Mouse (Mus musculus) midbrain, embryonic 12.5 days (tissue): ENCODE results near the gene Rell1. TPM values are rescaled to one million over a fixed set of nuclear protein-coding genes. Genes with fewer than 3 reads are reported as not detected.

ENCODE experiments used
- ATAC-seq: fragments of 200-750 bp; cut with Nextera tagmentation; 2 replicates; pipeline ENCODE4 v1.8.0; 2017; ENCODE audit warnings: low read depth, moderate TSS enrichment, moderate library complexity; ENCODE audit not compliant: low FRiP score
- H3K27ac ChIP-seq: fragments of 300-500 bp; sonication (generic); replicated peaks from 2 replicates; pipeline ENCODE4 v1.5.1; 2016; ENCODE audit warnings: mild to moderate bottlenecking
- H3K27me3 ChIP-seq: fragments of 300-500 bp; sonication (generic); 2 replicates; pipeline ENCODE4 v1.6.1; 2016; ENCODE audit warnings: mild to moderate bottlenecking
- H3K36me3 ChIP-seq: fragments of 300-500 bp; sonication (generic); 2 replicates; pipeline ENCODE4 v1.6.1; 2016
- H3K4me1 ChIP-seq: fragments of 300-500 bp; sonication (generic); 2 replicates; pipeline ENCODE4 v1.6.1; 2016
- H3K4me2 ChIP-seq: fragments of 300-500 bp; sonication (generic); replicated peaks from 2 replicates; pipeline ENCODE4 v1.6.1; 2016; ENCODE audit warnings: mild to moderate bottlenecking, moderate library complexity
- H3K4me3 ChIP-seq: fragments of 300-500 bp; sonication (generic); 2 replicates; pipeline ENCODE4 v1.5.1; 2016; ENCODE audit warnings: mild to moderate bottlenecking
- H3K9ac ChIP-seq: fragments of 300-500 bp; sonication (generic); replicated peaks from 2 replicates; pipeline ENCODE4 v1.6.1; 2016; ENCODE audit warnings: mild to moderate bottlenecking, moderate library complexity
- H3K9me3 ChIP-seq: fragments of 300-500 bp; sonication (generic); 2 replicates; pipeline ENCODE4 v1.6.1; 2016; ENCODE audit warnings: mild to moderate bottlenecking
- WGBS: fragments of 180-500 bp; shearing (Covaris S2); methylation state at CpG from one replicate; pipeline ENCODE4 v1.1.7; 2016; 5-methylcytosine and 5-hydroxymethylcytosine counted together
- polyA plus RNA-seq: library from polyadenylated mRNA; unstranded; fragments of >200 nt; fragmentation: Nextera tagmentation; extraction: Ambion mirVana; gene quantifications from 2 replicates; pipeline ENCODE4 v1.2.1, GENCODE M21; 2016

Gene Rell1
- polyA plus RNA-seq, 1 experiment from 2014 or later, result 13.5 TPM

DNA sequence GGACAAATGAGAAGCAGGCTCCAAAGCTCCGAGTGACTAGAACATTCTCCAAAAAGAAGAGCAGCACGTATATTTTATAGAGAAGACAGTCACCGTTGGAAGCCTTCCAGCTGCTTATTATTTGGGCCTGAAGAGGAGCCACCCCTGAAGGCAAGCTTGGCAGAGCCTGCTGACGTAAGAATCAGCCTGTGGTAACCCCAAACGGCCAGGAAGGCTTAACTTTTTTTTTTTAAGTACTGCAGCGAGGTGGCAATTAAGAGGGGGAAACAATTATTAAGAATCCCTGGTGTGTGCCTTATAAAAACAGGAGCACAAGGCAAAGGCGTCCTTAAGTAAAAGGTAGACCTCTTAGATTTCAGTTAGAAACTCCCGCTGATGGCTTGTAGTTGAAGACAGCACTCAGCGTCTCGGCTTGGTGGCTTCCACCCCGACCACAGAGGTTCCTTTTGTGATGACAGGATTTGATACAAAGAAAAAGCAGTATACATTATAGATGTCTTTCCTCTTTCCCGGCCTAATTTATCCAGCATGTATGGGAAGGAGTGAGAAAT is 1.0 kb downstream of the Rell1 start:
- H3K9ac ChIP-seq, result peak overlapping the region; percentile 81
- H3K4me1 ChIP-seq, result peaks cover 21% of the 10 kb centered on the region
- no peak for ATAC-seq
- peak overlapping the region; percentile 77 for H3K4me2 ChIP-seq
- no peaks in the 10 kb centered on the region for H3K9me3 ChIP-seq
- H3K27ac ChIP-seq, result no peak overlapping the region
- WGBS, result 5% methylated on average over 12 of the region's 12 CpGs
- H3K4me3 ChIP-seq, result peak overlapping the region; percentile 74
- peaks cover 6% of the 10 kb centered on the region; the same call in 1 of the 2 replicates for H3K27me3 ChIP-seq
- H3K36me3 ChIP-seq, result no peaks in the 10 kb centered on the region

DNA sequence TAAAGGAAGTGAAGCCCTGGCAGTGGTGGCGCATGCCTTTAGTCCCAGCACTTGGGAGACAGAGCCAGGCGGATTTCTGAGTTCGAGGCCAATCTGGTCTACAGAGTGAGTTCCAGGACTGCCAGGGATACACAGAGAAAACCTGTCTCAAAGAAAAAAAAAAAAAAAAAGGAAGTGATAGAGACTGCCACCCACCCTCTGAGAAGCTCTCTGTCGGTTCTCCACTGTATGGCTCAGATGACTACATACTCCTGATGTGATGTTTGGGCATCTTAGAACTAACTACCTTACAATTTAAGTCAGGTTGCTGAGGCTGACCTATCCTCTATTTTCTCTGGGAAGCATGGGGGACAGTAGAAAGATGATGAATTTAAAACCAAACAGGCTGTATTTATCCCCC is 2.3 kb downstream of the Rell1 start:
- Histone ChIP-seq H3K4me3 (no peak overlapping the region), H3K27ac (no peak overlapping the region), H3K4me2 (no peak overlapping the region), H3K4me1 (peaks cover 21% of the 10 kb centered on the region), H3K36me3 (no peaks in the 10 kb centered on the region), H3K27me3 (peaks cover 6% of the 10 kb centered on the region; the same call in 1 of the 2 replicates), H3K9me3 (no peaks in the 10 kb centered on the region), H3K9ac (no peak overlapping the region)
- 89% methylated on average over 4 of the region's 4 CpGs for WGBS
- no peak for ATAC-seq

DNA sequence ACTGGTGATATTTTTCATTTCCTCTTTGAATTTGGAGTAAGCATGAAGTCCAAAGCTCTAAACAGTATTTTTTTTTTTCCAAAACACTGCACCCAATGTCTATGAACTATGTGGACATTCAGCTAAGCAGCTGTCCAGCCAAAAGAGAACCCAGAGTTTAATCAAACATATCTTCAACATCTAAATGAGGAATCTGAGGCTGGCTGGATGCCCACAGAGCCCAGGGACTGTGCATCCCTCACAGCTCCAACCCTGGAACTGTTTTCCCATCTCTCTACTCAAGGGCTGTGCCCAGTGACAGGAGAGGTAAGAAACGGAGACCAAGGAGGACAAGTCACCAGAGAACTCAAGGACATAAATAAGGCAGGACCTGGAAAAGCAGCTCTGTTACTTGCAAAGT is 2.8 kb downstream of the Rell1 start:
- Histone ChIP-seq H3K9me3 (no peaks in the 10 kb centered on the region), H3K4me1 (peaks cover 21% of the 10 kb centered on the region), H3K4me2 (no peak overlapping the region), H3K9ac (no peak overlapping the region), H3K36me3 (no peaks in the 10 kb centered on the region), H3K27ac (no peak overlapping the region), H3K27me3 (peaks cover 6% of the 10 kb centered on the region; the same call in 1 of the 2 replicates), H3K4me3 (no peak overlapping the region)
- ATAC-seq, result no peak
- 95% methylated on average over 1 of the region's 1 CpGs for WGBS

DNA sequence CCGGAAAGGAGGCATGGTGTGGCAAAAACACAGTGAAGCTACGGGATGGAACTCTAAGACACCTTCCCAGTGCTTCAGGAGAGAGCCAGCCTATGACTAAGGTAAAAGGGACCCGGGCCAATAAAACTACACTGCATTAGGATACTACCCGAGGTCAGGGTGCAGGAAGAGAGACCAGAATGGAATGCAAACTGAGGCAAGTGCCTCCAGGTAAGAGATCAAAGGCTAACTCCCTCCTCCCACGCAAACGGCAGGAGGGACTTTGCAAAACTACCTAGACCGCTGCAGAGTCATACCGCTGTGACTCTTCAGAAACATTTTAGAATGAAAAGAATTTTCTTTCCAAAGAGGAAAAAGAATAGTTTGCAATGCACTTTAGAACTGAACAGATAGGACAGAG is 4.1 kb downstream of the Rell1 start:
- no peaks in the 10 kb centered on the region for H3K36me3 ChIP-seq
- H3K9me3 ChIP-seq, result no peaks in the 10 kb centered on the region
- H3K4me3 ChIP-seq, result no peak overlapping the region
- H3K9ac ChIP-seq, result no peak overlapping the region
- no peak overlapping the region for H3K27ac ChIP-seq
- no peak overlapping the region for H3K4me2 ChIP-seq
- ATAC-seq, result no peak
- H3K27me3 ChIP-seq, result peaks cover 6% of the 10 kb centered on the region; the same call in 1 of the 2 replicates
- peaks cover 14% of the 10 kb centered on the region for H3K4me1 ChIP-seq
- 69% methylated on average over 8 of the region's 8 CpGs for WGBS

DNA sequence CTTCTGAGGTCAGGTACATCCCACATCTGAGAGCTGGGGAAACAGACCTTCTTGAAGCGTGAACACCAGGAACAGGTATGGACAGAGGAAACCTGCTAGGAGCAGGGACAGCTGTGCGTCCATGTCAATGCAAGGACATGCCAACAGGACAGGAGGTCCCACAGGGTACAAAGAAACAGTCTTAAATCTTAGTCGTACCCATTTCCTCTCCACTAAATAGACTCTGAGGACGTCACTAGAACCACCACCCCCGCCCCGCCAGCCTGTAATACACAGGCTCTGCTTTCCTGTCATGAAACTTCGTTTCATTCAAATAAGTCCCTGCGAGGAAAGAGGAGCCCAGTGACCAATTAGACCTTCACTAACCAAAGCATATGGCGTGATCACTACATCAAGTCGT is 7.0 kb downstream of the Rell1 start:
- no peak for ATAC-seq
- Histone ChIP-seq H3K9ac (no peak overlapping the region), H3K4me3 (no peak overlapping the region), H3K9me3 (no peaks in the 10 kb centered on the region), H3K27ac (no peak overlapping the region), H3K4me2 (no peak overlapping the region), H3K36me3 (no peaks in the 10 kb centered on the region), H3K4me1 (peaks cover 2% of the 10 kb centered on the region; the same call in 1 of the 2 replicates), H3K27me3 (no peaks in the 10 kb centered on the region)
- WGBS, result 91% methylated on average over 10 of the region's 10 CpGs

DNA sequence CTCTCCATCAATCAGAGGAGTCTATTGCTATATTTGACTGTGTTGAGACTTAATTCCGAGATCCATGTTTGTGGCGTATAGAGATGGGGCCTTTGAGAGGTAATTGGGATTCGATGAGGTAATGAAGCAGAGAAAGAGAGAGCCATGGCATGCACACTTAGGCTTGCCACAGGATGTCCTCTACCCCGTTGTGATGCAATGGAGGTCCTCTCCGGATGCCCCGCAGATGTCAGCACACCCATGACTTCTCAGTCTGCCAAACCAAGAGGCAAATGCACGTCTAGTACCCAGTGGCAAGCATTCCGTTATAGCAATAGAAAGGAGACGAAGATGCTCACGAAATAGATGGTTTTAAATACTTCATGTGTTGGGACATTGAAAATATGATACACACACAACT is 8.1 kb downstream of the Rell1 start:
- H3K9me3 ChIP-seq, result no peaks in the 10 kb centered on the region
- no peaks in the 10 kb centered on the region for H3K27me3 ChIP-seq
- no peaks in the 10 kb centered on the region for H3K36me3 ChIP-seq
- 93% methylated on average over 10 of the region's 10 CpGs for WGBS
- H3K27ac ChIP-seq, result no peak overlapping the region
- no peak overlapping the region for H3K9ac ChIP-seq
- H3K4me2 ChIP-seq, result no peak overlapping the region
- H3K4me1 ChIP-seq, result no peaks in the 10 kb centered on the region
- no peak for ATAC-seq
- H3K4me3 ChIP-seq, result no peak overlapping the region

DNA sequence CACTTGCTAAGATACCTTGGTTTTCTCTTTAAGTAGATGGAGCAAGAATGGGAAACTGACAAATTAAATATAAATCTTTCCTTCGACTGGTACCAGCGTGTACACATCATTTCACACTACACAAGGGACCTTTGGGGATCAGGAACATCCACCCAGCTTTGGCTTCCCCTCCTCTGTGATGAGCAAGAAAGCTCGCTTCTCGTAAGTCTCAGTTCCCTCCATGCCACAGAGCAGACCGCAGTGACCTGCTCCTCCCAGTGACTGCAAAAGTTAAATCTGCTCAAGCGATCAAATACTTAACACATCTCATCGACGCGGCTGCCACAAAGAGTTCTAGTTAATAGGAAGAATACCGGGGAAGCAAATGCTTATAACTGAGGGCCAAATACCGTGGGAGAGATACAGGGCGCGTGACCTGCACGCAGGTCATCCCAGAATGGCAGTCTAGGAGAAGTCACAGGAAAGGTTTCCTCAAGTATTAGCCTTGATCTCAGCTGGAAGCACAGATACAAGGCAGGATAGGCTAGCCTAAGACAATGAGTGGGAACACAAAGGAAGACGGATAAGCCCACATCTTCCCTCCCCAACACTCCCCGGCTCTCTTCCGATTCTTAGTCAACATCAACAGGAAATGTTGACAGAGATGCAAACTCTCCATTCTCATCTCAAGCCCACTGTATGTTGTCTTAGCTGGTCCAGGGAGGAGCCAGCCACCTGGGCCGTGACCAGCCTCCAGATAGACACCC is 9.6 kb downstream of the Rell1 start:
- H3K4me2 ChIP-seq, result no peak overlapping the region
- H3K9me3 ChIP-seq, result no peaks in the 10 kb centered on the region
- no peak overlapping the region for H3K4me3 ChIP-seq
- WGBS, result 67% methylated on average over 18 of the region's 18 CpGs
- H3K27ac ChIP-seq, result no peak overlapping the region
- no peaks in the 10 kb centered on the region for H3K36me3 ChIP-seq
- no peak for ATAC-seq
- H3K27me3 ChIP-seq, result no peaks in the 10 kb centered on the region
- no peak overlapping the region for H3K9ac ChIP-seq
- no peaks in the 10 kb centered on the region for H3K4me1 ChIP-seq

DNA sequence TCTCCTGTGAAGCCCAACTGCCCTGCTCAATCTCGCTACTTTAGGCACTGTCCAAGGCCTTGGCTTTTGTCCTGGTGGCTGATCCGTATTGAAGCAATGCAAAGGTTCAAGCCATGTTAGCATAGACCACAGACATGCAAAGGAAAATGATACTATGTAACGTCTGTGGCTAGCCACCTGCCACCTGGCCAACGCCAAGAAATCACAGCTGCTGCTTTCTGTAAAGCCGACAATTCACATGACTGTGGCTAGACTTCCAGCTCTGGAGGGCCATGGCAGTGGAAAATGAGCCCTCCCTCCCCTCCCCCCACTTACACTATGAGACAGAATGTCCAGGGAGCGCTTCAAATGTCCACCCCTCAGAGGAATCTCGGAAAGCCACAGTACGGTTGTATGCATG is 11.1 kb downstream of the Rell1 start:
- Histone ChIP-seq H3K9ac (no peak overlapping the region), H3K4me1 (no peaks in the 10 kb centered on the region), H3K9me3 (no peaks in the 10 kb centered on the region), H3K36me3 (no peaks in the 10 kb centered on the region), H3K4me2 (no peak overlapping the region), H3K27me3 (no peaks in the 10 kb centered on the region), H3K4me3 (no peak overlapping the region), H3K27ac (no peak overlapping the region)
- 89% methylated on average over 8 of the region's 8 CpGs for WGBS
- ATAC-seq, result no peak

DNA sequence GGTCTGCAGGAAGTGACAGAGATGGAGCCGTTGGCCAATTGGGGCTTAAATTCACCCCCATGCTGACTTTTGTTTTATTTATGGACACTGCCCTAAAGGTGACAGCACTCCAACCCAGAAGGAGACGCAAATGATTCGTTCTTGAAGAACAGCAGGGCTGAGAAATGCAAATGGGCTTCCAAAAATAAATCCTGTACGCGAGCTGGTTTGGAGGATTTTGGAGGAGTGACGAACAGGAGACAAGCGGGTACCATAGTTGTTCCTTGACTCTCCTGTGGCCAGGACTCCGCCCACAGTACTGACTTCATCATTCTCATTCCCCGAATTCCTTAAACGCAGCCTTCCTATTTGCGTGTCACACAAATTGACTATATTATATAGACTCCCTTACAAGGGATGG is 12.3 kb downstream of the Rell1 start:
- Histone ChIP-seq H3K9me3 (no peaks in the 10 kb centered on the region), H3K4me2 (no peak overlapping the region), H3K36me3 (no peaks in the 10 kb centered on the region), H3K27me3 (no peaks in the 10 kb centered on the region), H3K27ac (no peak overlapping the region), H3K9ac (no peak overlapping the region), H3K4me3 (no peak overlapping the region), H3K4me1 (no peaks in the 10 kb centered on the region)
- 91% methylated on average over 11 of the region's 11 CpGs for WGBS
- ATAC-seq, result no peak

DNA sequence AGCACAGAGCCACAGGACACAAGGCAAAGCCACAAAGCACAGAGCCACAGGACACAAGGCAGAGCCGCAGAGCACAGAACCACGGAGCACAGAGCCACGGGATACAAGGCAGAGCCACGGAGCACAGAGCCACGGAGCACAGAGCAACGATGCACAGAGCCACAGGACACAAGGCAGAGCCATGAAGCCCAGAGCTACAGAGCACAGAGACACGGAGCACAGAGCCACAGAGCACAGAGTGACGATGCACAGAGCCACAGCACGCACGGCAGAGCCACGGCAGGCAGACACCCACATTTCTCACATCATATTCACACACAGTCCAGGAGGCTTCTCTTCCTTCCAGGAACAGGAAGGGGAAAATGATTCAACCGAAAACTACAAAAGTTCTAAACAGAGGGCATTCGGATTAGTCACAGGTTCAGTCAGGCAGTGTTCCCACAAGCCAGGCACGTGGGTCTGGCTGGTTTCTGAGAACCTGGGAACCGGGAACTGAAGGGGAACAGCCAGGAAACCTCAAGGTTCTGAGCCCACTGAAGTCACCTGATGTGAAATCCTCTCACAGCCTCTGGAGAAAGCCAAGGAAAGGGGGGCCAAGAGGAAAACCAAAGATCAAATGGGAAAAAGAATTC is 15.2 kb downstream of the Rell1 start:
- Histone ChIP-seq H3K9ac (no peak overlapping the region), H3K4me3 (no peak overlapping the region), H3K36me3 (no peaks in the 10 kb centered on the region), H3K27me3 (no peaks in the 10 kb centered on the region), H3K9me3 (no peaks in the 10 kb centered on the region), H3K27ac (no peak overlapping the region), H3K4me1 (peaks cover 5% of the 10 kb centered on the region), H3K4me2 (no peak overlapping the region)
- WGBS, result 90% methylated on average over 15 of the region's 15 CpGs
- no peak for ATAC-seq

DNA sequence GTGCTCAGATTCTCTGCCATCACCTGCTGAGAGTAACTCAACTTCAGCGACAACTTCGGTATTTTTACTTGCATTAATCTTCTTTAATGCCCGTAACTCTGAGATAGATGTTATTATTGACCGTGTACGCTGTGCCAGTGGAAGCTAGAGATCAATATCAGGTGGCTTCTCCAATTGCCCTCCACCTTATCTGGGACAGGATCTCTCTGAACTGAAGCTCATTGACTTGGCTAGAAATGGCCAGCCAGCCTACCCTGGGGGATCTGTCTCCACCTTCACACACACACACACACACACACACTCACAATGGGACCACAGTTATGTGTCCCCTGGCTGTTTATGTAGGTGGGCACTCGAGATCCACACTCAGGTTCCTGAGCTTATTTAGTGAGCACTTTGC is 16.7 kb downstream of the Rell1 start:
- no peaks in the 10 kb centered on the region for H3K9me3 ChIP-seq
- no peak overlapping the region for H3K4me3 ChIP-seq
- H3K4me1 ChIP-seq, result peaks cover 5% of the 10 kb centered on the region
- WGBS, result 90% methylated on average over 6 of the region's 6 CpGs
- H3K27me3 ChIP-seq, result no peaks in the 10 kb centered on the region
- no peaks in the 10 kb centered on the region for H3K36me3 ChIP-seq
- H3K4me2 ChIP-seq, result no peak overlapping the region
- H3K9ac ChIP-seq, result no peak overlapping the region
- ATAC-seq, result no peak
- no peak overlapping the region for H3K27ac ChIP-seq

DNA sequence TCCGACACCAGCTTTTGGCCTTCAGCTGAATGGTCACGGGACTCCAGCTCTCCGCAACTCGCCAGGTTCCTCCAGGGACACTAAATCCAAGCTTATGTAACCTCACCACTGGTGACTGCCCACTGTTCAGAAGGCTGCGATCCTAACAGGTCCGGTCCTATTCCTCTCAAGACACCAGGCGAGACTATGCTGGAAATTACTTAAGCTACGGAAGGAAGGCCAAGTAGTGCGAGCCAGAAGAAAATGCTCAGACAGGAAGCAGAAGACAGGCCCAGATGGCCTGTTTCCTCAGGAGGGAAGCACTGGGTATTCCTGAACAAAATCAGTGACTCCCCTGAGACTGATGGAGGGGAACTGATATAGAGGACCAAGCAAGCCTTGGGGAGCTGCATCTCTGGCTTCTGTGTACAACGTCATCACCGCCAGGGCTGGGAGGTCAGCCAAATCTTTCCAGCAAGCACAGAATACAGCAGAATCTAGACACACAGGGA is 17.2 kb downstream of the Rell1 start:
- no peak overlapping the region for H3K4me3 ChIP-seq

More for the DNA sequence above, 17.2 kb downstream of the Rell1 start:
- Histone ChIP-seq H3K4me1 (peaks cover 5% of the 10 kb centered on the region), H3K27ac (no peak overlapping the region), H3K4me2 (no peak overlapping the region), H3K9ac (no peak overlapping the region), H3K27me3 (no peaks in the 10 kb centered on the region), H3K9me3 (no peaks in the 10 kb centered on the region), H3K36me3 (no peaks in the 10 kb centered on the region)
- no peak for ATAC-seq
- 84% methylated on average over 11 of the region's 11 CpGs for WGBS
